In the genomic region with DNA sequence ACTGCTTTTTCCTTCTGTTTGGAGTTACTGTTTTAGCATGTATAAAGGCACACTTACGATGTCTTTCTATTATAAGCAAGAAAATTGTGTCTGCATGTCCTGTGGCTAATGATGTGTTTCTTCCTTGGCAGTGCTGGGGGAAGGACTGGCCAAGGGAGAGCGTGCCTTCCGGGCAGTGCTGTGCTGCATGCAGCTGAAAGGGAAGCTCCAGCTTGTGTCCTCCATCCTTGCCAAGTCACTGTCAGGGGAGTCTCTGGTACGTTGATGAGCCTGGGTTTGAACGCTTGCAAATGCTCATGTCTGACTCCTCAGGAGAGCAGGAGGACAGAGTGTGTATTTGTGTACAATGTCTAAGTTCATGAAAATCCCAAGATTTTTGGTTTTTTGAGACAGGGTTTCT, we compare ENCODE assay signal across 17 mouse cellular contexts. TPM values are rescaled to one million over a fixed set of nuclear protein-coding genes. Genes with fewer than 3 reads are reported as not detected.
DNase-seq lines count a peak whose midpoint lies in the region; ATAC-seq and TF ChIP-seq lines count a peak whose summit lies in the region.
"Had no signal": no experiment of that assay in that cellular context is flagged by ENCODE, and none has a peak within 500 bp of the region (broad histone marks: within the 10 kb centered on the region; RNA-seq: fewer than 3 reads in every experiment).

No protein-coding gene starts in this region.

- H3K27me3 ChIP-seq in midbrain, postnatal 0 days (ENCODE audit: insufficient read depth, low read length) = no peaks in the 10 kb centered on the region
- H3K27me3 ChIP-seq in midbrain, embryonic 13.5 days = no peaks in the 10 kb centered on the region
- no peaks in the 10 kb centered on the region for H3K27me3 ChIP-seq in cerebellum, adult 2 months (ENCODE audit: control insufficient read depth, insufficient read depth, low read length)
- H3K27me3 ChIP-seq: forebrain, embryonic 12.5 days; limb, embryonic 15.5 days; liver, embryonic 15.5 days; midbrain, embryonic 12.5 days; neural tube, embryonic 13.5 days had no signal

- ATAC-seq in midbrain, postnatal 0 days (ENCODE audit: low FRiP score) = no peak
- ATAC-seq in midbrain, embryonic 13.5 days = no peak
- no peak for ATAC-seq in megakaryocyte, adult 5-6 weeks (ENCODE audit: poor library complexity, severe bottlenecking)

- no peak overlapping the region for H3K9ac ChIP-seq in midbrain, postnatal 0 days (replicated peaks; ENCODE audit: low read length, poor library complexity, severe bottlenecking)
- no peak overlapping the region for H3K9ac ChIP-seq in midbrain, embryonic 13.5 days (replicated peaks)
- H3K9ac ChIP-seq: forebrain, embryonic 12.5 days; limb, embryonic 15.5 days; liver, embryonic 15.5 days; midbrain, embryonic 12.5 days; neural tube, embryonic 13.5 days had no signal

- no peak overlapping the region for H3K4me2 ChIP-seq in midbrain, postnatal 0 days (ENCODE audit: low read depth, low read length, poor library complexity, severe bottlenecking)
- no peak overlapping the region for H3K4me2 ChIP-seq in midbrain, embryonic 13.5 days (replicated peaks)
- H3K4me2 ChIP-seq: forebrain, embryonic 12.5 days; limb, embryonic 15.5 days; liver, embryonic 15.5 days; midbrain, embryonic 12.5 days; neural tube, embryonic 13.5 days had no signal

- no peaks in the 10 kb centered on the region for H3K9me3 ChIP-seq in midbrain, postnatal 0 days (ENCODE audit: low read length)
- H3K9me3 ChIP-seq in midbrain, embryonic 13.5 days = no peaks in the 10 kb centered on the region
- H3K9me3 ChIP-seq: forebrain, embryonic 12.5 days; limb, embryonic 15.5 days; liver, embryonic 15.5 days; midbrain, embryonic 12.5 days; neural tube, embryonic 13.5 days had no signal

- H3K27ac ChIP-seq in midbrain, postnatal 0 days (ENCODE audit: low read depth, low read length) = no peak overlapping the region
- no peak overlapping the region for H3K27ac ChIP-seq in midbrain, embryonic 13.5 days
- no peak overlapping the region for H3K27ac ChIP-seq in cerebellum, adult 2 months (ENCODE audit: insufficient read depth, low read length)
- H3K27ac ChIP-seq: forebrain, embryonic 12.5 days; limb, embryonic 15.5 days; liver, embryonic 15.5 days; midbrain, embryonic 12.5 days; neural tube, embryonic 13.5 days had no signal

- DNase-seq in kidney, adult 9 months = peak; percentile 16
- no peak for DNase-seq in kidney, adult 11 months
- DNase-seq in midbrain, postnatal 0 days (ENCODE audit: low spot score) = peak; percentile 42
- peak; percentile 28 to 54 for DNase-seq in cerebellum, adult 2 months
- DNase-seq in cerebellum, postnatal 25 days = peak; percentile 41 to 52
- DNase-seq in adrenal gland, adult (ENCODE audit: inconsistent age in 2 of 2, low spot score in 1 of 2) = no peak
- DNase-seq: adrenal gland, adult 8-10 months; gastrocnemius, postnatal 14 days; right cerebral cortex, adult 18-20 months; thymus, postnatal 25 days had no signal

- no peak for TF ChIP-seq CTCF in midbrain, postnatal 0 days (IDR thresholded peaks at IDR 0.05)
- TF ChIP-seq CTCF in cerebellum, adult 2 months (IDR thresholded peaks at IDR 0.05; ENCODE audit: borderline replicate concordance, insufficient read depth, low read depth, low read length) = no peak

- no peak overlapping the region for H3K4me3 ChIP-seq in midbrain, postnatal 0 days (ENCODE audit: low read depth, low read length)
- H3K4me3 ChIP-seq in midbrain, embryonic 13.5 days (replicated peaks) = no peak overlapping the region
- H3K4me3 ChIP-seq in cerebellum, adult 2 months (replicated peaks; ENCODE audit: insufficient read depth, low read depth, low read length) = no peak overlapping the region
- H3K4me3 ChIP-seq: forebrain, embryonic 12.5 days; limb, embryonic 15.5 days; liver, embryonic 15.5 days; midbrain, embryonic 12.5 days; neural tube, embryonic 13.5 days had no signal

- no peak for TF ChIP-seq POLR2A in cerebellum, adult 2 months (IDR thresholded peaks at IDR 0.05; ENCODE audit: borderline replicate concordance, insufficient read depth, low read length)

- no peaks in the 10 kb centered on the region for H3K4me1 ChIP-seq in midbrain, postnatal 0 days (ENCODE audit: insufficient read depth, low read length)
- H3K4me1 ChIP-seq in midbrain, embryonic 13.5 days (replicated peaks) = no peaks in the 10 kb centered on the region
- peaks cover 8% of the 10 kb centered on the region; the same call in 1 of the 2 replicates for H3K4me1 ChIP-seq in cerebellum, adult 2 months (ENCODE audit: control insufficient read depth, insufficient read depth, low read length)
- H3K4me1 ChIP-seq: forebrain, embryonic 12.5 days; limb, embryonic 15.5 days; liver, embryonic 15.5 days; midbrain, embryonic 12.5 days; neural tube, embryonic 13.5 days had no signal

- WGBS in midbrain, postnatal 0 days = 86% methylated on average over 5 of the region's 5 CpGs
- 97% methylated on average over 5 of the region's 5 CpGs for WGBS in midbrain, embryonic 13.5 days
- 11% methylated on average over 5 of the region's 5 CpGs for WGBS in cerebellum, adult 2 months

- 0 out of 2 replicates have a peak, but pooled peaks cover 8% of the 10 kb centered on the region for H3K36me3 ChIP-seq in midbrain, postnatal 0 days (ENCODE audit: insufficient read depth, low read length)
- peaks cover 30% of the 10 kb centered on the region for H3K36me3 ChIP-seq in midbrain, embryonic 13.5 days

RNA-seq across cellular contexts. Expression of gene Helz, which starts 44.8 kb away (rescaled TPM):
- 15.9 and 20.4 TPM in 2 replicates for total RNA-seq in midbrain, postnatal 0 days (2014; rRNA removed)
- polyA plus RNA-seq in midbrain, postnatal 0 days (2015; fragmentation: Nextera tagmentation; extraction: Ambion mirVana) = 8.4 and 8.9 TPM in 2 replicates
- polyA plus RNA-seq in midbrain, embryonic 13.5 days (2015; fragmentation: Nextera tagmentation; extraction: Ambion mirVana) = 17.7 and 18.4 TPM in 2 replicates
- polyA plus RNA-seq in cerebellum, adult 2 months (2012; rRNA removed) = 16.3 and 18.5 TPM in 2 replicates
- 16.7 and 24.6 TPM in 2 replicates for total RNA-seq in megakaryocyte, adult 5-6 weeks (2015)
- 16.3 and 19.3 TPM in 2 replicates for total RNA-seq in megakaryocyte, adult 5-6 weeks (2017)

Comparison
In these comparisons a context has a peak if more than half of its experiments do, and no peak if none do; other contexts are left out.
1. DNase-seq: peak in kidney, adult 9 months (single experiment), midbrain, postnatal 0 days (single experiment), cerebellum, adult 2 months (2 of 2) and cerebellum, postnatal 25 days (2 of 2); none in kidney, adult 11 months (single experiment) and adrenal gland, adult (0 of 2).